Mouse (Mus musculus): ENCODE results near the gene Adgrf3.

The Adgrf3 gene

DNA sequence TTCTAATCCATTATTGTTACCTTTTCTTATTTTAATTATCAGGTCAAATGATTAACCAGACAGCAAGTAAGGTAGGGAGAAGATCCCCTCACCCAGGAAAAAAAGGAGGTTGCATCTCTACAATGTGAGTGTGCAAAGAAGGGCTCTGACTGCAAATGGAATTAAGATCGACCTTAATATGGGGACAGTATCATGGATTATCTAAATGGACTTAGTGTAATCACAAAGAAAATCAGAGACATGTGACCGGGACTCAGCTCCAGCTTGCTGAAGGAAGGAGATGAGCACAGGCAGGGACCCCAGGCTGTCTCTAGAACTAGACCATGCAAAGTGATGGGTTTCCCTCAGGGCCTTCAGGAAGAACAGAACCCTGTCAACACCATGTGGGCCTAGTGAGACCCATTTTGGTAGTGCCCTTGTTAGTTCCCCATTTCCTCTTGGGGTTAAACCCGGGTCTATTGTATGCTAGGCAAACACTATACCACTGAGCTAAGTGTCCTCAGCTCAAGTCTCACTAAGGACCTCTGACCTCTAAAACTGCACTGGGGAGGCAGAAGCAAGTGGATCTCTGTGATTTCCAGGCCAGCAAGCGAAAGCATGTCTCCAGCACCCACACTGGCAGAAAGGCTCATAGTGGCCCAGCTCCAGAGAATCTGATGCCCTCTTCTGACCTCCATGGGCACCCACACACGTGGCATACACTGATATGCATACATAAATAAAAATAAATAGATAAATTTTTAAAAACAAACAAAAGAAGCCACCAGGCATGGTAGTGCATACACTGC is 57.2 kb downstream of the Adgrf3 start:
- DNase-seq = no peak

- DNase-seq = no peak
These were observed 59.0 kb downstream of the Adgrf3 start for GRCm38 (mm10) chr5:30146526-30146925.

Measured in thymus, postnatal 25 days (tissue).